Mouse (Mus musculus) brain, embryonic 14.5 days (tissue): ENCODE data around the gene Sirt2. TPM values are rescaled to one million over a fixed set of nuclear protein-coding genes. Genes with fewer than 3 reads are reported as not detected.

ENCODE experiments used
- DNase-seq: peaks from one replicate; pipeline ENCODE4 v3.0.0-alpha.2; 2011; ENCODE audit warnings: low read depth
- CTCF ChIP-seq: fragments of 200-500 bp; IDR thresholded peaks from 2 replicates; pipeline ENCODE4 v1.5.1; 2012; ENCODE audit warnings: inconsistent platforms, mild to moderate bottlenecking, moderate library complexity, borderline replicate concordance; ENCODE audit not compliant: insufficient read depth, insufficient read length; ENCODE audit errors: extremely low read depth
- POLR2A ChIP-seq: fragments of 200-500 bp; IDR thresholded peaks from 2 replicates; pipeline ENCODE4 v1.6.1; 2012; ENCODE audit warnings: mild to moderate bottlenecking, inconsistent platforms, borderline replicate concordance; ENCODE audit not compliant: poor library complexity, insufficient read depth, insufficient read length, severe bottlenecking; ENCODE audit errors: extremely low read depth
- polyA plus RNA-seq: library from polyadenylated mRNA; depleted of rRNA; stranded (reverse); fragments of >200 nt; gene quantifications from 2 replicates; pipeline ENCODE4 v1.2.3, GENCODE M21; 2012; rRNA removed

The Sirt2 gene
- polyA plus RNA-seq, 1 experiment = 125 TPM

GRCm38 (mm10) chr7:28824941-28825685, 58.6 kb downstream of the Sirt2 start, which contains the start of gene Ech1:
TSS of gene Ech1 (plus strand) at chr7:28825217.
- TF ChIP-seq POLR2A (no peak; the same call in 1 of the 2 replicates), CTCF (no peak)
- peak; percentile 97 for DNase-seq

- DNase-seq = no peak
- TF ChIP-seq CTCF = no peak
- TF ChIP-seq POLR2A = no peak
Measured at GRCm38 (mm10) chr7:28825686-28826401, 59.3 kb downstream of the Sirt2 start.

GRCm38 (mm10) chr7:28826402-28826772, 59.9 kb downstream of the Sirt2 start:
- no peak for DNase-seq
- TF ChIP-seq POLR2A = no peak
- TF ChIP-seq CTCF = no peak

- no peak for TF ChIP-seq CTCF
- no peak for TF ChIP-seq POLR2A
- DNase-seq = peak; percentile 87
Measured at GRCm38 (mm10) chr7:28827338-28827737, 60.8 kb downstream of the Sirt2 start.

- no peak for TF ChIP-seq POLR2A
- no peak for DNase-seq
Measured at GRCm38 (mm10) chr7:28829821-28830220, 63.3 kb downstream of the Sirt2 start.

GRCm38 (mm10) chr7:28830981-28831380, 64.4 kb downstream of the Sirt2 start:
- TF ChIP-seq POLR2A (no peak), CTCF (no peak)
- DNase-seq = no peak

GRCm38 (mm10) chr7:28831411-28832125, 65.0 kb downstream of the Sirt2 start:
- no peak for TF ChIP-seq CTCF
- TF ChIP-seq POLR2A = no peak
- no peak for DNase-seq

- DNase-seq = no peak
- TF ChIP-seq CTCF (no peak), POLR2A (no peak)
Measured at GRCm38 (mm10) chr7:28832137-28832536, 65.6 kb downstream of the Sirt2 start.

GRCm38 (mm10) chr7:28833723-28834347, 67.3 kb downstream of the Sirt2 start, which contains the start of gene Lgals4:
TSS of gene Lgals4 (plus strand) at chr7:28833854.
- no peak for DNase-seq

GRCm38 (mm10) chr7:28836936-28837335, 70.4 kb downstream of the Sirt2 start:
- TF ChIP-seq CTCF = no peak
- TF ChIP-seq POLR2A = no peak

More at GRCm38 (mm10) chr7:28833723-28834347, 67.3 kb downstream of the Sirt2 start, which contains the start of gene Lgals4:
- TF ChIP-seq POLR2A (no peak), CTCF (no peak)

More at GRCm38 (mm10) chr7:28836936-28837335, 70.4 kb downstream of the Sirt2 start:
- no peak for DNase-seq

Other genes with a start within 250 kb of the Sirt2 start
- gene Ifnl3, start 243.9 kb upstream of the Sirt2 start, polyA plus RNA-seq = not detected in 2 replicates
- not detected in 2 replicates for gene Sycn, start 225.8 kb upstream of the Sirt2 start, polyA plus RNA-seq
- 0.08 and 0.11 TPM in 2 replicates for gene Nccrp1, start 219.5 kb upstream of the Sirt2 start, polyA plus RNA-seq
- gene Samd4b, start 168.6 kb upstream of the Sirt2 start, polyA plus RNA-seq = 83.9 and 92.0 TPM in 2 replicates
- gene Pak4, start 168.6 kb upstream of the Sirt2 start, polyA plus RNA-seq = 18.9 and 21.3 TPM in 2 replicates
- 0.11 and 0.30 TPM in 2 replicates for gene Acp7, start 135.4 kb upstream of the Sirt2 start, polyA plus RNA-seq
- gene Fbxo27, start 73.9 kb upstream of the Sirt2 start, polyA plus RNA-seq = 18.0 and 22.0 TPM in 2 replicates
- 3.3 and 4.1 TPM in 2 replicates for gene Fbxo17, start 49.9 kb upstream of the Sirt2 start, polyA plus RNA-seq
- gene Mrps12, start 24.9 kb upstream of the Sirt2 start, polyA plus RNA-seq = 68.0 and 91.1 TPM in 2 replicates
- 22.5 and 27.4 TPM in 2 replicates for gene Sars2, start 24.7 kb upstream of the Sirt2 start, polyA plus RNA-seq
- gene Ccer2, start 10.6 kb upstream of the Sirt2 start, polyA plus RNA-seq = 0.33 TPM in 1 of 2 replicates, not detected in the other
- 32.7 and 34.7 TPM in 2 replicates for gene Nfkbib, start 777 bp downstream of the Sirt2 start, polyA plus RNA-seq
- gene Rinl, start 22.2 kb downstream of the Sirt2 start, polyA plus RNA-seq = 0.90 and 1.1 TPM in 2 replicates
- 444 and 451 TPM in 2 replicates for gene Hnrnpl, start 41.8 kb downstream of the Sirt2 start, polyA plus RNA-seq
- 77.8 and 100 TPM in 2 replicates for gene Ech1, start 58.5 kb downstream of the Sirt2 start, polyA plus RNA-seq
- gene Lgals4, start 67.1 kb downstream of the Sirt2 start, polyA plus RNA-seq = 6.0 and 7.0 TPM in 2 replicates
- 30.7 and 31.2 TPM in 2 replicates for gene Lgals7, start 97.1 kb downstream of the Sirt2 start, polyA plus RNA-seq
- gene Capn12, start 114.7 kb downstream of the Sirt2 start, polyA plus RNA-seq = 0.08 and 0.16 TPM in 2 replicates
- 134 and 173 TPM in 2 replicates for gene Actn4, start 195.6 kb downstream of the Sirt2 start, polyA plus RNA-seq
- gene Eif3k, start 215.1 kb downstream of the Sirt2 start, polyA plus RNA-seq = 411 and 463 TPM in 2 replicates
- 7.8 and 8.2 TPM in 2 replicates for gene Map4k1, start 215.3 kb downstream of the Sirt2 start, polyA plus RNA-seq